Mouse (Mus musculus): Measurements from ENCODE around the gene Ints3. TPM values are rescaled to one million over a fixed set of nuclear protein-coding genes. Genes with fewer than 3 reads are reported as not detected.

Ints3 gene
- 55.9 and 58.5 TPM in 2 replicates for total RNA-seq (2012; rRNA removed)
- polyA plus RNA-seq (2012; ENCODE audit: insufficient read depth in 1 of 2, insufficient read length in 2 of 2, low read depth in 1 of 2, low replicate concordance in 2 of 2, missing spikeins in 1 of 2) = 100 to 1,000 TPM; 101 to 115 TPM

DNA sequence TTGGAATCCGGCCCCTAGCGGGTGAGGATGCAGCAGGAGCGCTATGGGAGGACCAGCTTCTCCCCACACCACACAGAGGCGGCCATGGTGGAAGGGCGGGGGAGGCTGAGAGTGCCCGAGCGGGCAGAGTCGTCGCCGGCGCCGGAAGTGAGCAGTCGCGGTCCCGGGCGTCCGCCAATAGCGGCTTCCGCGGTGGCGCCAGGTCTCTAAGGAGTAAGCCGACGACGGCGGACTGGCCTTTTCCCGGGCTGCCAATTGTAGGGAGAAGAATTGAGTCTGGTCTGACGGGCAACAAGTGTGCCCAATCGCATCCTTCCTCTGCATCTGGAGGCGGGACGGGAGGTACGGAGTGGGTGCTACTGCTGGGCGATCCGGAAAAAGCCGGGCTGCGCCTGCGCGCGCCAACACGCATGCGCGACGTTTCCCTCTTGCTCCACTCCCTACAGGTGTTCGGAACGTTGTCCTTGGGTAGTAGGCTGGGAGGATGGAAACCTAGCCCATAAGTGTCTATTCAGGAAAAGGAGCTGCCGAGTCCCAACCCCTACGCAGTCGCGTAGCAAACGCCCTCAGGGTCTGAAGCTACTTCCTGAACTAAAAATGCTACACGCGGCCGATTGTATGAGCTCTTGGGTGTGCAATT, at the start of gene Ints3:
Ints3 (minus strand) TSS at position 242 of the 640 bp plus-strand sequence.
- Histone ChIP-seq H3K27me3 (ENCODE audit: control insufficient read depth in 1 of 2, insufficient read depth in 2 of 2, low read length in 2 of 2) (no peaks in the 10 kb centered on the region), H3K4me3 (ENCODE audit: control insufficient read depth in 1 of 2, insufficient read depth in 1 of 2, low read depth in 2 of 2, low read length in 2 of 2) (peak within 1 kb of the TSS; percentile 68 to 69), H3K4me1 (ENCODE audit: control insufficient read depth in 1 of 2, insufficient read depth in 2 of 2, low read length in 2 of 2) (peaks cover 23 to 32% of the 10 kb centered on the region in 2 experiments), H3K36me3 (ENCODE audit: control insufficient read depth in 1 of 2, insufficient read depth in 2 of 2, low read length in 2 of 2) (peaks cover 0 to 39% of the 10 kb centered on the region in 2 experiments; a peak in 2 of 4 replicates), H3K9me3 (replicated peaks; ENCODE audit: insufficient read depth, low read length) (no peaks in the 10 kb centered on the region), H3K27ac (ENCODE audit: control insufficient read depth, low read depth, low read length) (peak within 1 kb of the TSS; percentile 90), H3K9ac (ENCODE audit: control insufficient read depth, low read depth, low read length, poor library complexity, severe bottlenecking) (peak within 1 kb of the TSS; percentile 84), H3K79me2 (ENCODE audit: control insufficient read depth, insufficient read depth, low read length, poor library complexity) (peaks cover 18% of the 10 kb centered on the region)
- DNase-seq (ENCODE audit: low read depth, low spot score) = peak; percentile 100
- TF ChIP-seq USF1 (IDR thresholded peaks at IDR 0.05; ENCODE audit: low read depth, low read length) (0 out of 2 replicates have a peak, but pooled peaks have one; percentile 44), POLR2A (IDR thresholded peaks at IDR 0.05; ENCODE audit: control insufficient read depth in 1 of 2, insufficient read depth in 1 of 2, low read depth in 1 of 2, low read length in 2 of 2, poor library complexity in 1 of 2) (peak; percentile 28 to 99), SMC3 (IDR thresholded peaks at IDR 0.05; ENCODE audit: low read depth, low read length) (no peak), POLR2AphosphoS2 (IDR thresholded peaks at IDR 0.05; ENCODE audit: low read length) (peak; percentile 97), E2F4 (IDR thresholded peaks at IDR 0.05; ENCODE audit: borderline replicate concordance, low read depth, low read length) (peak; percentile 92; the same call in 1 of the 2 replicates), TAL1 (IDR thresholded peaks at IDR 0.05; ENCODE audit: low read length) (no peak), ZNF384 (IDR thresholded peaks at IDR 0.05; ENCODE audit: low read depth, low read length) (no peak), NELFE (IDR thresholded peaks at IDR 0.05; ENCODE audit: low read depth, low read length) (peak; percentile 99), EP300 (IDR thresholded peaks at IDR 0.05; ENCODE audit: low read depth in 1 of 2, low read length in 2 of 2) (peak in 1 of 2 experiments; percentile 33; a peak in 1 of 4 replicates), TCF12 (IDR thresholded peaks at IDR 0.05; ENCODE audit: low read depth, low read length) (no peak; the same call in 1 of the 2 replicates), MEF2A (IDR thresholded peaks at IDR 0.05; ENCODE audit: extremely low read depth, insufficient replicate concordance, low read depth, low read length, poor library complexity, severe bottlenecking) (no peak), MYB (IDR thresholded peaks at IDR 0.05; ENCODE audit: low read depth, low read length) (no peak), NRF1 (IDR thresholded peaks at IDR 0.05; ENCODE audit: insufficient read depth, low read depth, low read length, poor library complexity, severe bottlenecking) (peak; percentile 98; the same call in 1 of the 2 replicates), CHD1 (IDR thresholded peaks at IDR 0.05; ENCODE audit: low read depth, low read length) (peak; percentile 93; the same call in 1 of the 2 replicates), HCFC1 (IDR thresholded peaks at IDR 0.05; ENCODE audit: low read depth, low read length) (peak; percentile 85), RAD21 (IDR thresholded peaks at IDR 0.05; ENCODE audit: low read depth, low read length) (no peak), JUND (IDR thresholded peaks at IDR 0.05; ENCODE audit: low read depth, low read length) (no peak), BHLHE40 (IDR thresholded peaks at IDR 0.05; ENCODE audit: borderline replicate concordance, low read depth, low read length) (no peak), GABPA (IDR thresholded peaks at IDR 0.05; ENCODE audit: low read depth, low read length) (no peak), ETS1 (IDR thresholded peaks at IDR 0.05; ENCODE audit: low read depth, low read length) (peak; percentile 56; the same call in 1 of the 2 replicates), ZC3H11A (IDR thresholded peaks at IDR 0.05; ENCODE audit: low read depth, low read length) (no peak), CHD2 (IDR thresholded peaks at IDR 0.05; ENCODE audit: low read length) (no peak; the same call in 1 of the 2 replicates), MAFK (IDR thresholded peaks at IDR 0.05; ENCODE audit: borderline replicate concordance, low read depth, low read length) (peak; percentile 13; the same call in 1 of the 2 replicates), MXI1 (IDR thresholded peaks at IDR 0.05; ENCODE audit: low read depth, low read length) (peak; percentile 81), UBTF (IDR thresholded peaks at IDR 0.05; ENCODE audit: borderline replicate concordance, insufficient read depth, low read depth, low read length) (no peak), GATA1 (IDR thresholded peaks at IDR 0.05; ENCODE audit: low read depth, low read length) (no peak), POLR2AphosphoS5 (IDR thresholded peaks at IDR 0.05; ENCODE audit: borderline replicate concordance, low read depth, low read length) (no peak; the same call in 1 of the 2 replicates), ZMIZ1 (IDR thresholded peaks at IDR 0.05; ENCODE audit: low read depth, low read length) (peak; percentile 98), KAT2A (conservative IDR thresholded peaks at IDR 0.05; ENCODE audit: low read depth, low read length) (peak; percentile 69; the same call in 1 of the 2 replicates), USF2 (IDR thresholded peaks at IDR 0.05; ENCODE audit: borderline replicate concordance in 1 of 2, insufficient read depth in 1 of 2, low read depth in 1 of 2, low read length in 2 of 2) (no peak), MAZ (IDR thresholded peaks at IDR 0.05; ENCODE audit: low read depth, low read length) (no peak), TBP (IDR thresholded peaks at IDR 0.05; ENCODE audit: low read depth, low read length) (peak; percentile 89), ZKSCAN1 (IDR thresholded peaks at IDR 0.05; ENCODE audit: low read depth, low read length) (no peak), CTCF (IDR thresholded peaks at IDR 0.05 in 2 of 3, conservative IDR thresholded peaks at IDR 0.05 in 1 of 3; ENCODE audit: control insufficient read depth in 1 of 3, insufficient read depth in 1 of 3, low read depth in 2 of 3, low read length in 3 of 3, poor library complexity in 1 of 3, severe bottlenecking in 1 of 3) (no peak), SIN3A (IDR thresholded peaks at IDR 0.05; ENCODE audit: low read length) (peak; percentile 81; the same call in 1 of the 2 replicates)

Measured in MEL (cell line).